Mouse (Mus musculus): ENCODE measurements around the gene Dnah14. TPM values are rescaled to one million over a fixed set of nuclear protein-coding genes. Genes with fewer than 3 reads are reported as not detected.

The Dnah14 gene
- polyA plus RNA-seq, 1 experiment from 2014 or later: 2.4 TPM

- Histone ChIP-seq H3K9ac (no peak overlapping the region), H3K36me3 (replicated peaks) (no peaks in the 10 kb centered on the region), H3K9me3 (replicated peaks) (no peaks in the 10 kb centered on the region), H3K4me2 (no peak overlapping the region), H3K27me3 (peaks cover 22% of the 10 kb centered on the region), H3K27ac (replicated peaks) (no peak overlapping the region), H3K4me3 (replicated peaks) (no peak overlapping the region), H3K4me1 (replicated peaks) (peaks cover 12% of the 10 kb centered on the region)
- no peak for ATAC-seq (ENCODE audit: insufficient read depth)
- WGBS (ENCODE audit: insufficient replicate concordance): 85% methylated on average over 2 of the region's 2 CpGs
Observed at GRCm38 (mm10) chr1:181854829-181855228, 278.5 kb downstream of the Dnah14 start.

DNA sequence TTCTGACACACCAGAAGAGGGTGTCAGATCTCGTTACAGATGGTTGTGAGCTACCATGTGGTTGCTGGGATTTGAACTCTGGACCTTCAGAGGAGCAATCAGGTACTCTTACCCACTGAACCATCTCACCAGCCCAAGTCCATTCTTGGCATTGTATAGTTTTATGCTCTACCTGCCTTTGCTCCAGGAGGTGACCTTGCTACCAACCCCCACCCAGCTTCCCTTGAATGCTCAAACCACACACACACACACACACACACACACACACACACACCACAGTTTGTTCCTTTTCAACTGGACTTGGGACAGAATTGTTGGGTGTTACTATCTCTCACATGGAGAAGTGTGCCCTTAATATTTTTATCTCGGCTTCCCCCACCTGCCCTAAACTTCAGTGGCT, 280.0 kb downstream of the Dnah14 start:
- Histone ChIP-seq H3K4me3 (replicated peaks) (no peak overlapping the region), H3K9ac (no peak overlapping the region), H3K9me3 (replicated peaks) (no peaks in the 10 kb centered on the region), H3K4me2 (no peak overlapping the region), H3K27ac (replicated peaks) (no peak overlapping the region), H3K36me3 (replicated peaks) (no peaks in the 10 kb centered on the region), H3K4me1 (replicated peaks) (peaks cover 20% of the 10 kb centered on the region), H3K27me3 (peaks cover 22% of the 10 kb centered on the region)
- 57% methylated on average over 2 of the region's 2 CpGs for WGBS (ENCODE audit: insufficient replicate concordance)
- ATAC-seq (ENCODE audit: insufficient read depth): no peak

DNA sequence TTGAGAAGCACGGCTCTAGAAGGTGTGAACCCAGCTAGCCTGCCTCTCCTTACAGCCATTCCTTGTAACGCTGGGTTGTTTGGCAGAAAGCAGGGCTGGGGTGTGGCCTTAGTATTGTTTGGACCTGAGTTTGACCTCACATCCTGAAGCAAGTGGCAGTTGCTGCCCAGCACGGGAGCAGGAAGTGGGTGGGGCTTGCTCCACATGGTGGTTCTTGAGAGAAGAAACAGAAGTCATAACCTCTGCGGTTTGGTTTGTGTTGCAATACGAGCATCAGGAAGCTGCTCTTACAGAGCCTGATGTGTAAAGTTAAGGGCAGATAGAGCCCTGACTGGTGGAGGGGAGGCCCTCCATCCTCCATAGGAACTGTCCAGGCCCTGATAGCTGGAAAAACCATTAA, 284.3 kb downstream of the Dnah14 start:
- Histone ChIP-seq H3K4me3 (replicated peaks) (no peak overlapping the region), H3K9ac (no peak overlapping the region), H3K36me3 (replicated peaks) (no peaks in the 10 kb centered on the region), H3K4me1 (replicated peaks) (peaks cover 39% of the 10 kb centered on the region), H3K27me3 (peaks cover 11% of the 10 kb centered on the region; the same call in 1 of the 2 replicates), H3K27ac (replicated peaks) (0 out of 2 replicates have a peak overlapping the region, but pooled peaks have one; percentile 45), H3K4me2 (peak overlapping the region; percentile 20), H3K9me3 (replicated peaks) (no peaks in the 10 kb centered on the region)
- WGBS (ENCODE audit: insufficient replicate concordance): 2% methylated on average over 5 of the region's 5 CpGs
- peak; percentile 69 for ATAC-seq (ENCODE audit: insufficient read depth)

DNA sequence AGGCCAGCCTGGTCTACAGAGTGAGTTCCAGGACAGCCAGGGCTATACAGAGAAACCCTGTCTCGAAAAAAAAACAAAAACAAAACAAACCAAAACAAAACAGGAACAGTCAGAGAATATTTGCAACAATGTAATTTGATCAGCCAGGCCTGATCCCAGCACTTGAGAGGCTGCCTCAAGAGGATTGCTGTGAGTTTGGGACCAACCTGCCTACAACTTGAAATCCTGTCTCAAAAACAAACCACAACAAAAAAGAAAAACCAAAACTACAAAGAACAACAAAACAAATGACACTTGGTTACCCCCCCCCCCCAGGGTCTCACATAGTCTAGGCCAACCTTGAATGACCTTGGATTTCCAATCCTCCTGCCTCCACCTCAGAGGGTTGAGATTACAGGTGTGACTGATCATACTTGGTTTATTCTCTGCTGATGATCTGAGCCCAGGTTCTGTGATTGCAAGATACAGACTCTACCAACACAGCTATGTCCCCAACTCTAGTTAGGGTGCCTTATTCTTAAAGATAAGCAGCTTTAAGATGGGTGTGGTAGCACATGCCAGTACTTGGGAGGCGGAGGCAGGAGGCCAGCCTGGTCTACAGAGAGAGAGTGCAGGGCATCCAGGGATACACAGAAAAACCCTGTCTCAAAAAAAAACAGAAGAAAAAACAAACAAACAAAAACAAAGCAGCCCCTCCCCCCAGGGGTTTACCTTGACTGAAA, 285.0 kb downstream of the Dnah14 start:
- H3K27me3 ChIP-seq: peaks cover 11% of the 10 kb centered on the region; the same call in 1 of the 2 replicates
- no peak overlapping the region for H3K4me3 ChIP-seq (replicated peaks)
- H3K9me3 ChIP-seq (replicated peaks): no peaks in the 10 kb centered on the region
- H3K4me1 ChIP-seq (replicated peaks): peaks cover 39% of the 10 kb centered on the region
- no peaks in the 10 kb centered on the region for H3K36me3 ChIP-seq (replicated peaks)
- H3K27ac ChIP-seq (replicated peaks): no peak overlapping the region
- WGBS (ENCODE audit: insufficient replicate concordance): 22% methylated on average over 2 of the region's 2 CpGs
- no peak overlapping the region for H3K4me2 ChIP-seq
- no peak overlapping the region for H3K9ac ChIP-seq
- ATAC-seq (ENCODE audit: insufficient read depth): peak; percentile 45

DNA sequence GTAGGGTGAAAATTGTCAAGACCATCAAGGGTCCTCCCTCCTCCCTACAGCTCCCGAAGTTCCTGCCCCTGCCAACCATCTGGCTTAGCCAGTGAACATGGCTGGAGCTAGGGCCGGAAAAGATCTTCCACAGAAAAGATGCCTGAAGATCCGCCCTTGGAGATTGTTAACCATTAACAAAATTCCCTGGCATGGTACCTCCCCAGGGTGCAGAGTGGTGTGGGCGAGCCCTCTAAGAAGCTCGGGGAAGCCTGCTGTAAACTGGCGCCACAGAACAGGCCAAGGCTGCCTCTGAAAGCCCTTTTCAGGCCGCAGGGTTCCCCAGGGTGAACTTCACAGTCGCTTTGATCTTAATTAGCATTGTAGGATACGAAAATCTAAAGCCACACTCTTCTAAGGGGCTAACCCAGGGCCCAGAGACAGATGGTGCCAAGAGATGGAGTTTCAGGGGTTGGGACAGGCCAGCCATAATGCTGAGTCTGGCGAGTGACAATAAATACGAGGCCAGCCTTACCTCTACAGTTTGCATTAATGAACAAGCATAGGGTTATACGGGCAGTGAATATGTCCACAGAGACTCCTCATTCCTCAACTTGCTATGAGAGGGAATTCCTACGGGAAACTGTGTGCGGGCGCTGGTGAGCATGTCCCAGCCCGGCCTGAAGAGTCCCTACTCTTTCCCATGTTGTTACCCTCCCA, 286.5 kb downstream of the Dnah14 start:
- Histone ChIP-seq H3K27ac (replicated peaks) (no peak overlapping the region), H3K9me3 (replicated peaks) (no peaks in the 10 kb centered on the region), H3K4me3 (replicated peaks) (no peak overlapping the region), H3K4me1 (replicated peaks) (peaks cover 39% of the 10 kb centered on the region), H3K9ac (no peak overlapping the region), H3K4me2 (no peak overlapping the region), H3K27me3 (peaks cover 11% of the 10 kb centered on the region; the same call in 1 of the 2 replicates), H3K36me3 (replicated peaks) (no peaks in the 10 kb centered on the region)
- WGBS (ENCODE audit: insufficient replicate concordance): 65% methylated on average over 16 of the region's 16 CpGs
- no peak for ATAC-seq (ENCODE audit: insufficient read depth)

DNA sequence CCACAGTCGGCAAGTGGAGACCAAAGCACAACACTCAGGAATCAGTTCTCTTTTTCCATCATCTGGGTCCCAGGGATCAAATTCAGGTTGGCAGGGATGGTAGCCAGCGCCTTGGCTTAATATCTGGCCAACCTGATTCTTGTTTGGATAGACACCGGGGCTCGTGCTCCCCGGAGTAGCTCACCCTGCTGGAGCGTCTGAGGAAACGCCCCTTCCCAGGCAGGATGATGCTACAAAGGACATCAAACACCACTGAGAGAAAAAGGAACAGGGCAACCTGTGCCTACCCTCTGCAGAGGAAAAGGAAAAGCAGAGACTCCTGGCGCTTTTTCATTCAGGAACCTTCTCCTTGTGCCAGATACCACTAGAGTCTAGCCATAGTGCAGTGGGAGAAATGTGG, 287.1 kb downstream of the Dnah14 start:
- WGBS (ENCODE audit: insufficient replicate concordance): 42% methylated on average over 8 of the region's 8 CpGs
- Histone ChIP-seq H3K27ac (replicated peaks) (no peak overlapping the region), H3K4me2 (no peak overlapping the region), H3K4me1 (replicated peaks) (peaks cover 39% of the 10 kb centered on the region), H3K4me3 (replicated peaks) (no peak overlapping the region), H3K9ac (no peak overlapping the region), H3K9me3 (replicated peaks) (no peaks in the 10 kb centered on the region), H3K36me3 (replicated peaks) (no peaks in the 10 kb centered on the region), H3K27me3 (peaks cover 11% of the 10 kb centered on the region; the same call in 1 of the 2 replicates)
- no peak for ATAC-seq (ENCODE audit: insufficient read depth)

Other genes starting within 250 kb of the Dnah14 start
- 0.03 TPM in 1 of 2 replicates, not detected in the other for gene Cnih3, start 223.9 kb upstream of the Dnah14 start, polyA plus RNA-seq (2015; fragmentation: Nextera tagmentation; extraction: Ambion mirVana)
- not detected in 2 replicates for gene Ccdc121, start 65.1 kb upstream of the Dnah14 start, polyA plus RNA-seq (2015; fragmentation: Nextera tagmentation; extraction: Ambion mirVana)

All from liver, embryonic 15.5 days (tissue).